Mouse (Mus musculus) MEL (cell line): Measurements from ENCODE around the gene Kcnd3. TPM values are rescaled to one million over a fixed set of nuclear protein-coding genes. Genes with fewer than 3 reads are reported as not detected.

ENCODE experiments used
- DNase-seq: peaks from one replicate; pipeline ENCODE4 v3.0.0; 2011; ENCODE audit warnings: low read depth, low spot score
- H3K27ac ChIP-seq: 2 replicates; pipeline ENCODE4 v1.5.1; 2012; ENCODE audit warnings: low read depth, mild to moderate bottlenecking, control low read depth, low read length, moderate library complexity; ENCODE audit not compliant: control insufficient read depth
- H3K27me3 ChIP-seq, 2 experiments: fragments of 150-350 bp in 1 of 2; sonication (generic) in 1 of 2; 2 replicates each; pipeline ENCODE4 v1.6.1; 2012; ENCODE audit warnings: low read length in 2 of 2, mild to moderate bottlenecking in 2 of 2, improper control_type of control experiment in 1 of 2, moderate library complexity in 1 of 2; ENCODE audit not compliant: insufficient read depth in 2 of 2, control insufficient read depth in 1 of 2
- H3K36me3 ChIP-seq, 2 experiments: 2 replicates each; pipeline ENCODE4 v1.6.1; 2012 to 2014; ENCODE audit warnings: low read length in 2 of 2, improper control_type of control experiment in 1 of 2, inconsistent platforms in 1 of 2, mild to moderate bottlenecking in 1 of 2; ENCODE audit not compliant: insufficient read depth in 2 of 2, control insufficient read depth in 1 of 2
- H3K4me1 ChIP-seq, 2 experiments: fragments of 150-350 bp in 1 of 2; sonication (generic) in 1 of 2; 2 replicates each; pipeline ENCODE4 v1.6.1; 2012; ENCODE audit warnings: low read length in 2 of 2, improper control_type of control experiment in 1 of 2, mild to moderate bottlenecking in 1 of 2; ENCODE audit not compliant: insufficient read depth in 2 of 2, control insufficient read depth in 1 of 2
- H3K4me3 ChIP-seq, 2 experiments: fragments of 150-350 bp in 1 of 2; sonication (generic) in 1 of 2; 2 replicates each; pipeline ENCODE4 v1.5.1; 2012; ENCODE audit warnings: low read depth in 2 of 2, low read length in 2 of 2, mild to moderate bottlenecking in 2 of 2, moderate library complexity in 2 of 2, control low read depth in 1 of 2, improper control_type of control experiment in 1 of 2; ENCODE audit not compliant: control insufficient read depth in 1 of 2, insufficient read depth in 1 of 2
- H3K79me2 ChIP-seq: 2 replicates; pipeline ENCODE4 v1.6.1; 2012; ENCODE audit warnings: mild to moderate bottlenecking, low read length, moderate library complexity; ENCODE audit not compliant: control insufficient read depth, poor library complexity, insufficient read depth
- H3K9ac ChIP-seq: 2 replicates; pipeline ENCODE4 v1.6.1; 2012; ENCODE audit warnings: low read depth, mild to moderate bottlenecking, control low read depth, low read length, moderate library complexity; ENCODE audit not compliant: control insufficient read depth, poor library complexity, severe bottlenecking
- H3K9me3 ChIP-seq: fragments of 150-350 bp; sonication (generic); replicated peaks from 2 replicates; pipeline ENCODE4 v1.6.1; 2012; ENCODE audit warnings: mild to moderate bottlenecking, low read length, improper control_type of control experiment, moderate library complexity; ENCODE audit not compliant: insufficient read depth
- BHLHE40 ChIP-seq: IDR thresholded peaks from 2 replicates; pipeline ENCODE4 v1.6.1; 2012; ENCODE audit warnings: low read depth, mild to moderate bottlenecking, inconsistent platforms, low read length, improper control_type of control experiment, borderline replicate concordance
- CHD2 ChIP-seq: IDR thresholded peaks from 2 replicates; pipeline ENCODE4 v1.6.1; 2011; ENCODE audit warnings: low read length, improper control_type of control experiment
- GATA1 ChIP-seq: IDR thresholded peaks from 2 replicates; pipeline ENCODE4 v1.6.1; 2011; ENCODE audit warnings: low read depth, low read length, improper control_type of control experiment
- JUND ChIP-seq: IDR thresholded peaks from 2 replicates; pipeline ENCODE4 v1.6.1; 2011; ENCODE audit warnings: low read depth, mild to moderate bottlenecking, improper control_type of control experiment, low read length
- MAFK ChIP-seq: IDR thresholded peaks from 2 replicates; pipeline ENCODE4 v1.6.1; 2011; ENCODE audit warnings: low read depth, mild to moderate bottlenecking, low read length, improper control_type of control experiment, borderline replicate concordance
- MAX ChIP-seq: IDR thresholded peaks from 2 replicates; pipeline ENCODE4 v1.6.1; 2011; ENCODE audit warnings: low read length, improper control_type of control experiment
- MEF2A ChIP-seq: IDR thresholded peaks from 2 replicates; pipeline ENCODE4 v1.6.1; 2014; ENCODE audit warnings: low read depth, mild to moderate bottlenecking, inconsistent platforms, low read length, improper control_type of control experiment; ENCODE audit not compliant: poor library complexity, insufficient replicate concordance, severe bottlenecking; ENCODE audit errors: extremely low read depth
- MYB ChIP-seq: IDR thresholded peaks from 2 replicates; pipeline ENCODE4 v1.6.1; 2011; ENCODE audit warnings: mild to moderate bottlenecking, low read depth, low read length, improper control_type of control experiment
- POLR2AphosphoS5 ChIP-seq: IDR thresholded peaks from 2 replicates; pipeline ENCODE4 v1.6.1; 2012; ENCODE audit warnings: low read depth, borderline replicate concordance, mild to moderate bottlenecking, inconsistent platforms, low read length, moderate library complexity, mixed read lengths
- RAD21 ChIP-seq: IDR thresholded peaks from 2 replicates; pipeline ENCODE4 v1.6.1; 2011; ENCODE audit warnings: mild to moderate bottlenecking, low read depth, low read length, improper control_type of control experiment
- RCOR1 ChIP-seq: IDR thresholded peaks from 2 replicates; pipeline ENCODE4 v1.6.1; 2012; ENCODE audit warnings: low read depth, mild to moderate bottlenecking, inconsistent platforms, low read length, improper control_type of control experiment
- SMC3 ChIP-seq: IDR thresholded peaks from 2 replicates; pipeline ENCODE4 v1.6.1; 2011; ENCODE audit warnings: low read depth, low read length, improper control_type of control experiment
- TBP ChIP-seq: IDR thresholded peaks from 2 replicates; pipeline ENCODE4 v1.8.0; 2011; ENCODE audit warnings: low read depth, low read length, improper control_type of control experiment
- ZC3H11A ChIP-seq: IDR thresholded peaks from 2 replicates; pipeline ENCODE4 v1.6.1; 2012; ENCODE audit warnings: low read depth, mild to moderate bottlenecking, inconsistent platforms, low read length, improper control_type of control experiment
- ZKSCAN1 ChIP-seq: IDR thresholded peaks from 2 replicates; pipeline ENCODE4 v1.6.1; 2012; ENCODE audit warnings: low read depth, mild to moderate bottlenecking, inconsistent platforms, low read length, improper control_type of control experiment, moderate library complexity
- polyA plus RNA-seq, 2 experiments: library from polyadenylated mRNA; stranded (reverse) in 1 of 2; unstranded in 1 of 2; fragments of >175 nt in 1 of 2; fragments of >200 nt in 1 of 2; gene quantifications; 2 replicates each; pipeline versions ENCODE4 v1.2.1 to v1.2.4; 2012; ENCODE audit warnings: low replicate concordance in 2 of 2, low read depth in 1 of 2; ENCODE audit not compliant: insufficient read length in 2 of 2, insufficient read depth in 1 of 2, missing spikeins in 1 of 2
- total RNA-seq: library from RNA; depleted of rRNA; stranded (reverse); fragments of 300-350 nt; gene quantifications from 2 replicates; pipeline ENCODE4 v1.2.3, GENCODE M21; 2012

The Kcnd3 gene
- total and polyA plus RNA-seq, 3 experiments: 0.01 TPM; not detected in 2

DNA sequence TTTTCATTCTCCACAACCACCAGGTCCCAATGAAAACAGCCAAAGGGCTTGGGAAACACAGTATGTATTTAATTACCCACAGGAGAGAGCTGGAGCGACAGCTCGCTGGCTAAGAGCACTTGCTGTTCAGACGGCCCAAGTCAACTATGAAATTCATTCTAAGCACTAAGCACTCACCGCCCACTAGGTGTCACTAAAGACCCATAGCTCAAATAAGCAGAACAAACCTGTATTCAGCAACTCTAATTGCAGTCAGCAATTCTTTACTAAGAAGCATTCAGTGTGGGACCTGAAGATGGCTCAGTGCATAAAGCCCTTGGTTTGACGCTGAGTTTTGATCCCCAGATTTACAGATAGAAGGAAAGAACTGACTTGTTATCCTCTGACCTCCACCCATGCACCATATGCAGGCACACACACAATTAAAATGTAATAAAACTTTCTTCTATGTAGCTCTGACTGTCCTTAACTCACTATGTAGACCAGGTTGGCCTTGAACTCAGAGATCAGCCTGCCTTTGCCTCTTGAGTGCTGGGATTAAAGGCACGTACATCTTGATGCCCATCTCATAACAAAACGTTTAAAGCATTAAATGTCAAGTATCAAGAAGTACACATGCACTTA, 222.6 kb downstream of the Kcnd3 start (continued):
- peak; percentile 98 for TF ChIP-seq ZC3H11A

- H3K4me1 ChIP-seq: peaks cover 0 to 2% of the 10 kb centered on the region in 2 experiments; a peak in 1 of 4 replicates
- TF ChIP-seq BHLHE40: no peak
- no peak for TF ChIP-seq MAFK
- no peak for TF ChIP-seq MYB
- TF ChIP-seq MAX: no peak
- TF ChIP-seq RCOR1: no peak
- no peak for TF ChIP-seq POLR2AphosphoS5
- no peak for TF ChIP-seq ZC3H11A
- TF ChIP-seq RAD21: no peak
- no peak for TF ChIP-seq JUND
- no peak for TF ChIP-seq MEF2A
- no peak for TF ChIP-seq GATA1
- no peak for TF ChIP-seq TBP
- H3K79me2 ChIP-seq: no peaks in the 10 kb centered on the region
- H3K27me3 ChIP-seq: no peaks in the 10 kb centered on the region
- peak; percentile 41 for DNase-seq
- no peaks in the 10 kb centered on the region for H3K9me3 ChIP-seq
- peaks cover 0 to 8% of the 10 kb centered on the region in 2 experiments; a peak in 2 of 4 replicates for H3K36me3 ChIP-seq
- no peak overlapping the region for H3K4me3 ChIP-seq
- no peak overlapping the region for H3K9ac ChIP-seq
- no peak overlapping the region for H3K27ac ChIP-seq
These were observed 223.8 kb downstream of the Kcnd3 start for GRCm38 (mm10) chr3:105675932-105676331.

DNA sequence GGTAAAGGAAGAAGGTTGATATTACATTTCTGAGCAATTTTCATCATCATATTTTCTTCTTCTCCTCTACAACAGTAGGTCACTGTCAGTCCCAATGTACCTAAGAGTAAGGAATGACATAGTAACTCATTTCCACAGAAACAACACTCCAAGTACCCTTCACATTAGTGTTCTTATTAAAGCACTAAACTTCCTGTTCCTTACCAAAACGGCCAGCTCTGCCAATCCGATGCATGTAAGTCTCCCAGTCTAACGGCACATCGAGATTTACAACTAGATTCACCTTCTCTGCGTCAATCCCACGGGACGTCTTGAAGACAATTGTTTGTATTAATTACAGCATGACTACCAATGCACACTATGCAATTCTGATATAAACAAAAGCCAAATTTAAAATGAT, 228.2 kb downstream of the Kcnd3 start:
- peaks cover 4% of the 10 kb centered on the region; the same call in 1 of the 2 replicates for H3K79me2 ChIP-seq
- TF ChIP-seq MAFK (no peak), CHD2 (no peak), ZKSCAN1 (no peak), POLR2AphosphoS5 (no peak), SMC3 (no peak)
- TF ChIP-seq, all 39 proteins: peak for 0
- Histone ChIP-seq H3K4me3 (no peak overlapping the region), H3K27ac (no peak overlapping the region), H3K36me3 (peaks cover 0 to 16% of the 10 kb centered on the region in 2 experiments; a peak in 3 of 4 replicates), H3K9me3 (no peaks in the 10 kb centered on the region), H3K27me3 (no peaks in the 10 kb centered on the region), H3K9ac (no peak overlapping the region), H3K4me1 (peaks cover 0 to 2% of the 10 kb centered on the region in 2 experiments; a peak in 1 of 4 replicates)
- no peak for DNase-seq
